Mouse (Mus musculus) bone marrow, adult 2 months (tissue): ENCODE results near the gene Elmo1.

Source experiments
- CTCF ChIP-seq: fragments of 200-500 bp; IDR thresholded peaks from 2 replicates; pipeline ENCODE4 v1.5.1; 2011; ENCODE audit warnings: low read length, control low read depth; ENCODE audit not compliant: control insufficient read depth, insufficient read depth
- POLR2A ChIP-seq: fragments of 200-500 bp; IDR thresholded peaks from 2 replicates; pipeline ENCODE4 v1.6.1; 2011; ENCODE audit warnings: low read depth, mild to moderate bottlenecking, control low read depth, low read length, borderline replicate concordance; ENCODE audit not compliant: control insufficient read depth

DNA sequence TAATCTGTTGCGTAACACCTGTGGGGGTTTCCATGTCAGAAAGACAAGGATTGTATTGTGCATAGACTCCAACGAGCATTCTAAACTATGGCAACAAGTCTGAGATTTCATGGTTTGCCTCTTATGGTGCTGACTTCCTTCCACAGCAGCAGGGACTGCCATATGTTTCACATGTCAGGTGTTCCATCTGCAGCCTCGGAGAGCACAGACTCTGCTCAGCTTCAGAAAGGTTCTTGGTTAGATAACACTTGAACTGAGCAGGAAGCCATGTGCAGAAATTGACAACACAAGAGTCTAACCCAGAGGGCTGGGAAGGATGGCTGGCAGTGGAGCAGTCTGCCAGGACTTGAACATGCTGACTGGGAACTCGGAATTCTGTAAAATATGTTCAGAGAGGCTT lies 500.6 kb downstream of the Elmo1 start:
- TF ChIP-seq CTCF (no peak), POLR2A (no peak)
